Mouse (Mus musculus) urinary bladder, adult 18-20 months (tissue): ENCODE data around the gene Otog.

Source experiments
- DNase-seq, 2 experiments: peaks; one replicate each; pipeline ENCODE4 v3.0.0; 2022; ENCODE audit warnings: low spot score in 2 of 2, mixed read lengths in 2 of 2

The Otog gene

DNA sequence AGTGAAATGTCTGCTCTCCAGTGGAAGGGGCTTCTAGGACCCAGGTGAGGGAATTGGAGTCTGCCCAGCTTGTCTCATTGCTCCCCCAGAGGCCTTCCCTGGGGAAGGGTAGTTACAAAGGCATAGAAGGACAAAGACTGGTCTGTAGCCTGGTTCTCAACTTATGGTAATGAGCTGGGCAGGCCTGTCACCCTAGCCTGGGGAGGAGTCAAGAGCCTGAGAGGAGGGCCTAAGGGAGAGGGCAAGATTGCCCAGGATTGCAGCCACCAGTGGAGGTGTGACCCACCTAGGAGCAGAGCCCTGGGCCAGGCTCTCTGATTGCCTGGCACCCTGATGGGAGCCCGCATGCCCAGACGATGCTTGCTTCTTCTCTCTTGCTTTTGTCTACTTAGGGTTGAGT is at the start of gene Otog:
Gene Otog (plus strand): TSS at position 292 of the 400 bp plus-strand sequence.
- DNase-seq, result no peak

GRCm38 (mm10) chr7:46195356-46195755 is 45.4 kb upstream of the Otog start:
- DNase-seq, result no peak

GRCm38 (mm10) chr7:46200021-46200420 is 40.8 kb upstream of the Otog start:
- no peak for DNase-seq

DNA sequence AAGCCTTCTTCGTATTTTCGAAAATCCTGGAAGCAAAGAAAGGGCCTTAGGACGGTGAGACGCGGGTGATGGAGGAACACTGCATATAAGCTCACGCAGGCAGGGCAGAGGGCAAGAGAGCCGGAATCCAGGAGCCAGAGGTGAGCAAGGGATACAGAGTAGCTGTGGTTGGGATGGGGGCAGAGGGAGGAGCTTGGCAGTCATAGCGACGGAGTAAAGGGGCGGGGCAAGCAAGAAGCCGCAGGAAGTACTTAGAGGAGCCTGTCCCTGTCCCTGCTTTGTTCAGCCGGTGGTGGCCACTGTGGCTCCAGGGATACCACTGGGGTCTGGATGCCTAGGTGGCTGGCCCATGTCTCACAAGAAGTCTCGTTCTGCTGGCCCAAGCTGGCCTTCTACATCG is 39.1 kb upstream of the Otog start:
- no peak for DNase-seq

DNA sequence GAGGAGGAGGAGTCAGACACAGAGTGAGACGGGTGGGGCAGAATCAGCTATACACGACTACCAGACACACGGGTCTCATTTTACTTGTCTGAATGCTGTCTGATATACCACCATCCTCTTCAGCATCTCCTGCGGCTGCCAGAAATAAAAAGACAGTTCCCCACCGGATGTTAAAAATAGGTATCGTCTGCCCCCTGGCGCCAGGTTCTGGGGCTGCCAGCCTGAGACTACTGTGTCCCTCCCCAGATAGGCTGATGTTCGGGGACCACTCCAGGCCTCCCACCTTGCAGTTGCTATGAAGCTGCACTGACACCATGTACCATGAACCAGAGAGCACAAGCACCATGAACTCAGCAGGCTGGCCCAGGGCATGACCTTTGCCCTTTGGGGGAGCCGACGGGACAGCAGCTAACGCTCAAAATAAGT is 36.7 kb upstream of the Otog start:
- DNase-seq, result peak in 1 of 2 experiments; percentile 39

DNA sequence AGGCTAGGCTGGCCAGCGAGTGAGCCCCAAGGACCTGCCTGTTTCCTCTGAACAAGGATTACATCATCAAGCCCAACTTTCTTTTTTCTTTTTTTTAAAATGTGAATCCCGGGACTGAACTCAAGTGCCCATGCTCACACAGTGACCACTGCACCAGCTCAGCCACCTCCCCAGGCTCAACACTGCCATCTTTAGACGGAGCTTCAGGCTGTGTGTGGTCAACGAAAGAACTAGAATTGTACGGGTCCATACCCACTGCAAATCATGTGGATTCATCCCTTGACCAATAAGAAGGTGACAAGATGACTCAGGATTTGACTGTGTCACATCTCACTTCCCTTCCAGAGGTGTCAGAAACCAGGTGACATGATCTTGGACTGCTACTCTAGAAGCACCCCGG is 36.0 kb upstream of the Otog start:
- DNase-seq, result no peak

DNA sequence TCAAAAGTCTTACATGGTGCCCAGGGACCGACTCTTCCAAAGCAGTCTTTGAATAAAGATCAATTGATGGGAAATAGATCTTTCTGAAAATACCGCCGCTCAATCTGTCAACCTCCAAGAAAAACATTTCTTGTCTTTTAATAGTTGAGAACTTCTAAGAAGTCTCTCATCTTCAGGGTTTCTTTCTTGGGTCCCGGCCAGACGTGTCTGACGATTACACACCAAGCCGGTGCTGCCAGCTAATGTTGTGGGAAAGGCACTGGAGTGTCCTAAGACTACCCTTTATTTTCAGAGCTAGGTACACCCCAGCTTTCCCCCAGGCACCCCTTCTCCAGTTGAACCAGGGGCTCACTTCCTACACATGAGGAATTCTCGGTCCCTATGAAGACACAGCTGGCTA is 32.7 kb upstream of the Otog start:
- DNase-seq, result no peak

- no peak for DNase-seq
Observed at GRCm38 (mm10) chr7:46210276-46210675, 30.5 kb upstream of the Otog start.

- DNase-seq, result no peak
Observed at GRCm38 (mm10) chr7:46216481-46216880, 24.3 kb upstream of the Otog start.

DNA sequence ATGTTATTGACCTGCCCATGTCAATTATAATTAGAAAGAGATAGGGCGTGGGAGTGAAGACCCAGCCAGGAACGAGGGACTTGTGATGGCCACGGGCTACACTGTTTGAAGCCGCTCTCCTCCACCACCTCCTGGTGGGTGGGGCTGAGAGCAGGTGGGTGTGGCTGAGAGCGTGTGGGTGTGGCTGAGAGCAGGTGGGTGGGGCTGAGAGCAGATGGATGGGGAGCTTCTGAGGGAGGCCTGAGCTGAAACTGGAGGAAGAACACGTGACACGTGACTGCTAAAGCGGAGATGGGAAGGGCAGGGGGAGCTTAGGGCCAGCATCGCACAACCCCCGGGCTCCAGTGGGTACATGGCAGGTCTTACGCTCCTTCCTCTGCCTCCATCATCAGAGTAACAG is 22.4 kb upstream of the Otog start:
- no peak for DNase-seq

- DNase-seq, result no peak
Observed at GRCm38 (mm10) chr7:46220591-46221129, 20.1 kb upstream of the Otog start.

DNA sequence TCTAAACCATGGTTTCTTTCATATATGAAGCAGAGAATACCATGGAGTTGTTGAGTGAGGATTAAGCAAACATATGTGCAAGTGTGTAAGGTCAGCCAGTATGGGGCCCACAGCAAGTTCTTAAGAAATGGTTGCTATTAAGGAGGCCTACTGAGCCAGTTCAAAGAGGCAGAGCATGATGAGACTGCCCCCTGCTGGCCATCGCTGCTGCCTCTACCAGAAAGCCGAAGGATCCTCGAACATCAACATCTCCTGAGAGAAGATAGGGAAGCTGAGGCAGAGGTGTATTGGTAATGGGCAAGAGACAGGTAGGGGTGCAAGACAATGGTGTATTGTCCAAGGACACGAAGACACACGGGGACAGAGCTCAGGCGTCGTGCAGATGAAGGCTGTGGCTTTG is 14.5 kb upstream of the Otog start:
- peak in 1 of 2 experiments; percentile 14 for DNase-seq

DNA sequence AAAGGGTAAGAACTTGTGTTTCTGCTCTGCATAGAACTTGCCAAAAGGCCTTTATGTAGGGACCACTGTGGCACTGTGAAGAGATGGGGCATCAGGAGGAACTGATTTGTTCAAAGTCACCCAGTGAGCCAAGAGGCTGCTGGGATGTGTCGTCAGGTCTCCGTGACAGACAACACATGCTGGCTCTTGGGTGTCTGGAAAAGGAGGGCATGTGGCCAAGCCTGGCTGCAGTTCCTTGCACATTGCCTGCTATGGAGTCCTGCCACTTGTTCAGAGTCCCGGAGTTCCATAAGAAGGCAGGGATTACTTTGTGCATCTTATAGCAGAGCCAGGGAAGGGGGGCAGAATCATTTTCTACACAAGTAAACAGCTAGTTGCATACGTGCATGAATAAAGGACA is 13.9 kb upstream of the Otog start:
- no peak for DNase-seq

GRCm38 (mm10) chr7:46235948-46236347 is 4.8 kb upstream of the Otog start:
- no peak for DNase-seq

GRCm38 (mm10) chr7:46236363-46236762 is 4.4 kb upstream of the Otog start:
- no peak for DNase-seq

DNA sequence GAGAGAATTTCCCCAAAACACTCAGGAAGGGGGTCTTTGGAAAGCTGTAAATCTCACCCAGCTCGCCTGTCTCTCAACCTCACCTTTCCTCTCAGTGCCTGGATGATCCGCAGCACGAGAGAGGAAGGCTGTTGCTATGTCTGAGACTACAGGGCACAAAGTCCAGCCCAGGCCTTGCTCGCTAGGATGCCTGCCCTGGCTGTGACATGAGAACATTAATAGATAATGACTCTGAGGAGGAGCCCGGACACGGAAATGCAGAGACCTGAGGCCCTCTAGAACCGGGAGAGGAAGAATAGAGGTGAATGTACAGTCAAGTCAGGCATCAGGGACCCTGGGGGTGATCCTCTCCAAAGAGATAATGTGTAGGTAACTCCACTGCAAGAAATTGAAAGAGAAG is 3.6 kb upstream of the Otog start:
- DNase-seq, result no peak

- peak in 1 of 2 experiments; percentile 1 for DNase-seq
Observed at GRCm38 (mm10) chr7:46238346-46238745, 2.4 kb upstream of the Otog start, which contains the start of gene Ush1c. Gene Ush1c, minus strand, starts transcription at chr7:46238503.

- DNase-seq, result no peak
Observed at GRCm38 (mm10) chr7:46240091-46240490, 696 bp upstream of the Otog start.

DNA sequence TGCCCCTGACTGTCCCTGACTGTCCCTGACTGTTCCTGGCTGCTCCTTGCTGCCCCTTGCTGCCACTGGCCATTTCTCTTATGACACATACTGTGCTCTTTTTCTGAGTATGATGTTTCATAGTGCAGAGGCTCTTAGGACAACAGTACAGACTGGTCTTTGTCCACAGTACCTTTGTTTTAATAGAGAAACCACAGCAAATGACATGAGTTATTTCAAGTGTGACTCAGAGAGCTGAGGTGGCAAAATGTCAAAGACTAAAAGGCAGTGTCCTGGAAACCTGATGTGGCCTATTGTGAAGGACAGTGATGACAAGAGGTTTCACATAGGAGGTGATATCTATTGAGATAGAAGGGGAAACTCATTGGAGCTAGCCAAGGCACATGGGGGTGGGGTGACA is 6.1 kb downstream of the Otog start:
- DNase-seq, result no peak

GRCm38 (mm10) chr7:46247606-46248005 is 6.8 kb downstream of the Otog start:
- DNase-seq, result no peak

DNA sequence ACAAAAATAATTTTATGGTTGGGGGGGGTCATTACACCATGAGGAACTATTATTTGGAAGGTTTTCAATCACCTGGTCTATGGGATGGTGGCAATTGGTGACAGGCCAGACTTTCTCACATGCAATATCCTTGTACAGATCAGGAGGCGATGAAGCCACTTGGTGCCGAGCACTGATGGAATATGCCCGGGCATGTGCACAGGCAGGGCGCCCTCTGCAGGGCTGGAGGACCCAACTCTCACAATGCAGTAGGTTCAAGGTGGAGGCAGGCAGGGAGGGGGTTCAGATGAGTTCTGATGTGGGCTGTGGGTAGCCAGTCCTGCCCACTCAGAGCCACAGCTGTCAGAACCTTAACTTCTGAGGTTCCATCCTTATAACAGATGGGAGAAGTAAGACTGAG is 11.1 kb downstream of the Otog start:
- DNase-seq, result no peak

GRCm38 (mm10) chr7:46276156-46276555 is 35.4 kb downstream of the Otog start:
- DNase-seq, result no peak

DNA sequence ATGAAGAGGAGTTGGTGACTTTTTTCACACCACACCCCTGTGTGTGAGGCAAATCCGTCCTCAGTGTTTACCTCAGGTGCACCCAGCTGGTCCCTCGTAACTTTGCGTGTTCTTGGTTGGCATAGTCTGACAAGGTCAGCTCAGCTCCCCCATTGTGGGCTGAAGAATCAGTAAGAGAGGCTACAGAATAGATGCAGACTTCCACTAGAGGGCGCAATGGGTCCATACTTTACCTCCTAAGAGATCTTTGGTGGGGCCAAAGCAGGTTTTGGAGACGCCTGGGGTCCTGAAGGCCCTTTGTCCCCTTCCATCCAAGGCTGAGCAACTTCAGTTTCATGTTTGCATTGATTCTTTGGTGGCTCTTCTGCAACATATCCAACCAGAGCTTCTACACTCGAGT is 39.2 kb downstream of the Otog start:
- peak in 1 of 2 experiments; percentile 11 for DNase-seq

GRCm38 (mm10) chr7:46280896-46281295 is 40.1 kb downstream of the Otog start:
- DNase-seq, result no peak
